Mouse (Mus musculus): ENCODE data around the gene Tax1bp3. TPM values are rescaled to one million over a fixed set of nuclear protein-coding genes. Genes with fewer than 3 reads are reported as not detected.

The Tax1bp3 gene
- polyA plus RNA-seq, 1 experiment = 70.9 TPM

GRCm38 (mm10) chr11:73160811-73161200, 16.1 kb upstream of the Tax1bp3 start:
- Histone ChIP-seq H3K4me1 (ENCODE audit: control insufficient read depth, insufficient read depth, insufficient read length, low read length) (no peaks in the 10 kb centered on the region), H3K27ac (replicated peaks; ENCODE audit: low read depth, low read length) (peak overlapping the region; percentile 89), H3K4me3 (ENCODE audit: insufficient read depth, low read depth, low read length) (peak overlapping the region; percentile 65)

- peak overlapping the region; percentile 65 for H3K4me3 ChIP-seq (ENCODE audit: insufficient read depth, low read depth, low read length)
- no peaks in the 10 kb centered on the region for H3K4me1 ChIP-seq (ENCODE audit: control insufficient read depth, insufficient read depth, insufficient read length, low read length)
- peak overlapping the region; percentile 81 for H3K27ac ChIP-seq (replicated peaks; ENCODE audit: low read depth, low read length)
Measured at GRCm38 (mm10) chr11:73161616-73162015, 15.3 kb upstream of the Tax1bp3 start.

- Histone ChIP-seq H3K4me1 (ENCODE audit: control insufficient read depth, insufficient read depth, insufficient read length, low read length) (no peaks in the 10 kb centered on the region), H3K4me3 (ENCODE audit: insufficient read depth, low read depth, low read length) (no peak overlapping the region), H3K27ac (replicated peaks; ENCODE audit: low read depth, low read length) (no peak overlapping the region; the same call in 1 of the 2 replicates)
Measured at GRCm38 (mm10) chr11:73162284-73162683, 14.6 kb upstream of the Tax1bp3 start.

- Histone ChIP-seq H3K27ac (replicated peaks; ENCODE audit: low read depth, low read length) (no peak overlapping the region), H3K4me3 (ENCODE audit: insufficient read depth, low read depth, low read length) (no peak overlapping the region), H3K4me1 (ENCODE audit: control insufficient read depth, insufficient read depth, insufficient read length, low read length) (peaks cover 17% of the 10 kb centered on the region)
Measured at GRCm38 (mm10) chr11:73168071-73168470, 8.8 kb upstream of the Tax1bp3 start.

- Histone ChIP-seq H3K4me1 (ENCODE audit: control insufficient read depth, insufficient read depth, insufficient read length, low read length) (peaks cover 17% of the 10 kb centered on the region), H3K27ac (replicated peaks; ENCODE audit: low read depth, low read length) (no peak overlapping the region)
Measured at GRCm38 (mm10) chr11:73168576-73168975, 8.3 kb upstream of the Tax1bp3 start.

GRCm38 (mm10) chr11:73169231-73169630, 7.7 kb upstream of the Tax1bp3 start:
- peaks cover 17% of the 10 kb centered on the region for H3K4me1 ChIP-seq (ENCODE audit: control insufficient read depth, insufficient read depth, insufficient read length, low read length)
- H3K27ac ChIP-seq (replicated peaks; ENCODE audit: low read depth, low read length) = no peak overlapping the region
- no peak overlapping the region for H3K4me3 ChIP-seq (ENCODE audit: insufficient read depth, low read depth, low read length)

More at GRCm38 (mm10) chr11:73168576-73168975, 8.3 kb upstream of the Tax1bp3 start:
- no peak overlapping the region for H3K4me3 ChIP-seq (ENCODE audit: insufficient read depth, low read depth, low read length)

GRCm38 (mm10) chr11:73172186-73172585, 4.7 kb upstream of the Tax1bp3 start:
- peak overlapping the region; percentile 68 for H3K27ac ChIP-seq (replicated peaks; ENCODE audit: low read depth, low read length)
- no peak overlapping the region for H3K4me3 ChIP-seq (ENCODE audit: insufficient read depth, low read depth, low read length)
- H3K4me1 ChIP-seq (ENCODE audit: control insufficient read depth, insufficient read depth, insufficient read length, low read length) = peaks cover 17% of the 10 kb centered on the region

GRCm38 (mm10) chr11:73175612-73176011, 1.3 kb upstream of the Tax1bp3 start:
- Histone ChIP-seq H3K4me3 (ENCODE audit: insufficient read depth, low read depth, low read length) (peak overlapping the region; percentile 99), H3K27ac (replicated peaks; ENCODE audit: low read depth, low read length) (peak overlapping the region; percentile 97)

GRCm38 (mm10) chr11:73176186-73176585, 697 bp upstream of the Tax1bp3 start:
- peak overlapping the region; percentile 99 for H3K4me3 ChIP-seq (ENCODE audit: insufficient read depth, low read depth, low read length)
- H3K27ac ChIP-seq (replicated peaks; ENCODE audit: low read depth, low read length) = peak overlapping the region; percentile 97
- H3K4me1 ChIP-seq (ENCODE audit: control insufficient read depth, insufficient read depth, insufficient read length, low read length) = peaks cover 23% of the 10 kb centered on the region

More at GRCm38 (mm10) chr11:73175612-73176011, 1.3 kb upstream of the Tax1bp3 start:
- H3K4me1 ChIP-seq (ENCODE audit: control insufficient read depth, insufficient read depth, insufficient read length, low read length) = peaks cover 24% of the 10 kb centered on the region

- Histone ChIP-seq H3K27ac (replicated peaks; ENCODE audit: low read depth, low read length) (peak overlapping the region; percentile 96), H3K4me1 (ENCODE audit: control insufficient read depth, insufficient read depth, insufficient read length, low read length) (peaks cover 11% of the 10 kb centered on the region), H3K4me3 (ENCODE audit: insufficient read depth, low read depth, low read length) (peak overlapping the region; percentile 85)
Measured at GRCm38 (mm10) chr11:73177509-73177875, 609 bp downstream of the Tax1bp3 start.

GRCm38 (mm10) chr11:73177895-73178294, 1.0 kb downstream of the Tax1bp3 start:
- H3K4me1 ChIP-seq (ENCODE audit: control insufficient read depth, insufficient read depth, insufficient read length, low read length) = peaks cover 8% of the 10 kb centered on the region
- peak overlapping the region; percentile 85 for H3K4me3 ChIP-seq (ENCODE audit: insufficient read depth, low read depth, low read length)
- peak overlapping the region; percentile 96 for H3K27ac ChIP-seq (replicated peaks; ENCODE audit: low read depth, low read length)

GRCm38 (mm10) chr11:73185872-73186615, 9.2 kb downstream of the Tax1bp3 start:
- Histone ChIP-seq H3K4me3 (ENCODE audit: insufficient read depth, low read depth, low read length) (no peak overlapping the region), H3K27ac (replicated peaks; ENCODE audit: low read depth, low read length) (no peak overlapping the region), H3K4me1 (ENCODE audit: control insufficient read depth, insufficient read depth, insufficient read length, low read length) (no peaks in the 10 kb centered on the region)

- Histone ChIP-seq H3K4me3 (ENCODE audit: insufficient read depth, low read depth, low read length) (no peak overlapping the region), H3K27ac (replicated peaks; ENCODE audit: low read depth, low read length) (no peak overlapping the region), H3K4me1 (ENCODE audit: control insufficient read depth, insufficient read depth, insufficient read length, low read length) (no peaks in the 10 kb centered on the region)
Measured at GRCm38 (mm10) chr11:73187231-73187630, 10.3 kb downstream of the Tax1bp3 start.

- no peak overlapping the region for H3K4me3 ChIP-seq (ENCODE audit: insufficient read depth, low read depth, low read length)
- no peaks in the 10 kb centered on the region for H3K4me1 ChIP-seq (ENCODE audit: control insufficient read depth, insufficient read depth, insufficient read length, low read length)
Measured at GRCm38 (mm10) chr11:73193047-73193446, 16.2 kb downstream of the Tax1bp3 start.

GRCm38 (mm10) chr11:73194444-73194843, 17.6 kb downstream of the Tax1bp3 start:
- H3K4me1 ChIP-seq (ENCODE audit: control insufficient read depth, insufficient read depth, insufficient read length, low read length) = no peaks in the 10 kb centered on the region
- no peak overlapping the region for H3K4me3 ChIP-seq (ENCODE audit: insufficient read depth, low read depth, low read length)
- no peak overlapping the region for H3K27ac ChIP-seq (replicated peaks; ENCODE audit: low read depth, low read length)

More at GRCm38 (mm10) chr11:73193047-73193446, 16.2 kb downstream of the Tax1bp3 start:
- no peak overlapping the region for H3K27ac ChIP-seq (replicated peaks; ENCODE audit: low read depth, low read length)

- Histone ChIP-seq H3K27ac (replicated peaks; ENCODE audit: low read depth, low read length) (no peak overlapping the region), H3K4me1 (ENCODE audit: control insufficient read depth, insufficient read depth, insufficient read length, low read length) (peaks cover 5% of the 10 kb centered on the region; the same call in 1 of the 2 replicates)
Measured at GRCm38 (mm10) chr11:73198190-73198589, 21.3 kb downstream of the Tax1bp3 start.

More at GRCm38 (mm10) chr11:73198190-73198589, 21.3 kb downstream of the Tax1bp3 start:
- peak overlapping the region; percentile 88 for H3K4me3 ChIP-seq (ENCODE audit: insufficient read depth, low read depth, low read length)

Data from brown adipose tissue, adult 24 weeks (tissue).